Mouse (Mus musculus): ENCODE results near the gene Pbx2. TPM values are rescaled to one million over a fixed set of nuclear protein-coding genes. Genes with fewer than 3 reads are reported as not detected.

Pbx2 gene
- total RNA-seq, 2 experiments from 2014 or later = 26.1 to 30.4 TPM

GRCm38 (mm10) chr17:34626773-34627092 is 35.7 kb downstream of the Pbx2 start:
- intact Hi-C loops (cut with DNase I) = loop anchor here (2.0 kb wide), 1 partner anchor 18 kb away; the partner anchor contains the start of gene Fkbpl
- DNase-seq = peak; percentile 52 to 63

GRCm38 (mm10) chr17:34627093-34627942 is 36.3 kb downstream of the Pbx2 start:
- intact Hi-C loops (cut with DNase I) = loop anchor here (2.0 kb wide), 1 partner anchor 17 kb away; the partner anchor contains the start of gene Fkbpl

DNA sequence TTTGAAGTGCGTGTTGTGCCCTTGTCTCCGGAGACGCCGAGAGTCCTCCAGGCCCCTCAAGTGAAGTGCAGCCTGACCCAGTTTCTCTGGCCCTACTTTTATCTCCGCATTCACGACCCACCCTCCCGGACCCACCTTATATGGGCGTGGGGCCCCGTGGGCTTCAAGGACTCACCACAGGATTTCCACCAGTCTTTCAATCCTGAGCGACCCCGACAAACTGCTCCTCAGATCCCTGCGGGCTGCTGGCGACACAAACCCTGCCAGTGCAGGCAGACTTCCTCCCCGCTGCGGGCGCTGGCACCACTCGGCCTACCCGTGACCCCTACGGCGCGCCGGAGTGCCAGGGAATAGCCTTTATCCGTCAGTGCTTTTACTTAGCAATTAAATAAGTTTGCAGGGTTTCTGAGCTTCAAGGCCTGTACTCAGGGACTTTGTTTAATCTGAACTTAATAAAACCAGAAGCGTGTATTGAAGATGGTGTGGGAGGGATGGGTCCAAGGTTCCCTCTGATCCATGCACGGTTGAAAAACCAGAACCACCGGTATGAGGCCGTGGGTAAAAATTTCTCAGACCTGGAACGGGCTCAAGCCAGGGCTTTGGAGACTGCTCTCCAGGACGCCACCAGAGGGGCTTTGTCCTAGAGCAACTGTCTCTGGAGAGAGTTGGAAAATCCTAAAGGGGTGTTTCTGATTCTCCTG is 37.0 kb downstream of the Pbx2 start, which contains the start of gene Ppt2:
Ppt2 (minus strand) TSS at position 568 of the 701 bp plus-strand sequence.
- intact Hi-C loops (cut with DNase I) = loop anchor here (2.0 kb wide), 1 partner anchor 17 kb away; the partner anchor contains the start of gene Fkbpl
- peak in 1 of 2 experiments; percentile 75 for DNase-seq

More at GRCm38 (mm10) chr17:34627093-34627942, 36.3 kb downstream of the Pbx2 start:
- DNase-seq = peak; percentile 92 to 93

DNA sequence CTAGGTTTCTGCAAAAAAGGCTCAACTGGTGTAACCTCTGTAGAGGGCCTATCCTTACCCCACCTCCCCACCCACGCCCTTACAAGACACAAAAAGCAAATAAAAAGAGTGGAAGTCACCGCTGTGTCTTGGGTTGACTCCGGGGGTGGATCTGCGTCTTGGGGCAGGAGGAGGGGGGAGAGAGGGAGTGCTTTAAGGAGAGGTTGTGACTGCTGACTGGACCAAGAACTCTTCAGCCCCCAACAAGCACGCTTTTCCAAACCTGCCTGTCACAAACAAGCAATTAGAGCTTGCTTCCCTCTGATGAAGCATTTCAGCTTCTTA is 37.5 kb downstream of the Pbx2 start:
- intact Hi-C loops (cut with DNase I) = no loop called here
- DNase-seq = no peak

- DNase-seq = no peak
- intact Hi-C loops (cut with DNase I) = no loop called here
Measured at GRCm38 (mm10) chr17:34629221-34629751, 38.2 kb downstream of the Pbx2 start, which contains the start of gene Prrt1. Prrt1 (plus strand) TSS chr17:34629533.

DNA sequence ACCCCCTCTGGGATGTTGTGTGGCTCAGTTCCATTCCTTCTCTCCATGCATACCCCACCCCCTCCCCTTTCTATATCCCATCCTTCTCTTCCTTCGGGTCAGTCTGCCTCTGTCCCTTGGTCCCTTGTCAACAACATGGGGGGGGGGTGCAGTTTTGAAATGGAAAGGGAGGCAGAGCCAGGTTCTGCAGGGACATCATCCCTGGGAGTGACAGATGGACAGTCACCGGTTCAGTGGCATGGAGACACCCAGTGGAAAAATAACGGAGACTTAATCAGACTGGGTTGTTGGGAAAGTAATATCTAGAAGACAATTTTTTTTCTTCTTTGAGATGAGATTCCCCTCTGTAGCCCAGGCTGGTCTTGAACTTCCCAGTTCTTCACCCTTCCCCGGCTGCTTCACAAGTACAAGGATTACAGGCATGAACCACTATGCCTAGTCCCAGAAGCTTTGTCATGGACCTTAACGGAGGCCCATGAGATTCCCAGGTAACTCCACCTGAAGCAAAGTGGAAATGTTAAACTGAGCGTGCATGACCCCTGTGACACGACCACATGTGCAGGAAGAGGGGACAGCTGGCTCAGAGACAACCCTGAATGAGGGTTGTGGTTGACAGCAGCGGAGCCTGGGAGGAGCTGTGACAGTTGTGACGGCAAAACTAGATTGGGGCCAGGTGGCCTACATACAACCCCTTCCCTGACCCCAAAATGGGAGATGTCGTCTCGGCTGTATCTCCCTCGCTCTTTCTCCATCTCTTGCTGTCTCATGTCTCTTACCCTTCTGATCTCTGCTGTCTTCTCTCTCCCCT is 38.9 kb downstream of the Pbx2 start:
- intact Hi-C loops (cut with DNase I) = no loop called here
- DNase-seq = no peak

DNA sequence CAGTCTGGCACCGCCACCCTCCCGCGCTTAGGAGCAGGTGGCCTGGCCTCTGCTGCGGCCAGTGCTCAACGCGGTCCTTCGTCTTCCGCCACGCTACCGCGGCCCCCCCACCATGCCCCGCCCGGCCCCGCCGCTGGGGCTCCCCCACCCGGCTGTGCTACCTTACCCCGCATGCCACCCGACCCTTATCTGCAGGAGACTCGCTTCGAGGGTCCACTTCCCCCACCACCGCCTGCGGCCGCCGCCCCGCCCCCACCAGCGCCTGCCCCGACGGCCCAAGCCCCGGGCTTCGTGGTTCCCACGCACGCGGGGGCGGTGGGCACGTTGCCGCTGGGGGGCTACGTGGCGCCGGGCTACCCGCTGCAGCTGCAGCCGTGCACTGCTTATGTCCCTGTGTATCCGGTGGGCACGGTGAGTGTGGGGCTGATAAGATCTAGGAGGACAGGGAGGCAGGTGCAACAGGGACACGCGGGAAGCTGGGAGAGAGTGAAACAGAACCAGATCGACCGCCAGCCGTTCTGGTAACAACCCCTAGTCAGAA is 39.8 kb downstream of the Pbx2 start:
- intact Hi-C loops (cut with DNase I) = no loop called here

GRCm38 (mm10) chr17:34631647-34632046 is 40.6 kb downstream of the Pbx2 start:
- no peak for DNase-seq
- intact Hi-C loops (cut with DNase I) = no loop called here

More for the DNA sequence above, 39.8 kb downstream of the Pbx2 start:
- DNase-seq = no peak

DNA sequence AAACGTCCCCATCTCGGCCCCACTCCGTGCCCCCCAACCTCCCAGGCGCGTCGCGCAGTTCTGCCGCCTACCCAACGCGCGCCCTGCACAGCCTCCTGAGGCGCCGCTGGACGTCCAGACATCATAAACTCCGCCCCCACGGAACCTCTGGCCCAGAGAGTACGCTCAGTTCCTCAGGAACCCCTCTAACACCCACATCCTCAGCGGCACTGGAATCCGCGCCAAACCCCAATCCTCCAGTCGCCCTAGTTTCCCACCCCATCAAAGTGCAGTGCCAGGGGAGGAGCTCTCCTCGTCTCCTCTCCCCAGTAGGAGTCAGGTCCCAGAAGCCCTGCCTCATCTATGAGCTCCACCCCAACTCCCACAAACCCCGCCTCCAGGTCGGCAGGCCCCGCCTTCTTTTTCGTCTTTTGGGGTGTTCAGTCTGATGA is 41.2 kb downstream of the Pbx2 start:
- intact Hi-C loops (cut with DNase I) = no loop called here
- DNase-seq = peak; percentile 72 to 81

GRCm38 (mm10) chr17:34635671-34636070 is 44.6 kb downstream of the Pbx2 start:
- intact Hi-C loops (cut with DNase I) = no loop called here
- no peak for DNase-seq

GRCm38 (mm10) chr17:34637459-34637858 is 46.4 kb downstream of the Pbx2 start:
- DNase-seq = no peak

GRCm38 (mm10) chr17:34639461-34640255 is 48.6 kb downstream of the Pbx2 start:
- no peak for DNase-seq
- intact Hi-C loops (cut with DNase I) = loop anchor here (5.0 kb wide), 1 partner anchor 293 kb away; the partner anchor contains the start of gene Neu1

More at GRCm38 (mm10) chr17:34637459-34637858, 46.4 kb downstream of the Pbx2 start:
- intact Hi-C loops (cut with DNase I) = no loop called here

GRCm38 (mm10) chr17:34640778-34641601 is 49.9 kb downstream of the Pbx2 start:
- DNase-seq = peak; percentile 73 to 75

GRCm38 (mm10) chr17:34641945-34642344 is 50.9 kb downstream of the Pbx2 start:
- intact Hi-C loops (cut with DNase I) = loop anchor here (5.0 kb wide), 1 partner anchor 290 kb away; the partner anchor contains the start of gene Neu1
- no peak for DNase-seq

More at GRCm38 (mm10) chr17:34640778-34641601, 49.9 kb downstream of the Pbx2 start:
- intact Hi-C loops (cut with DNase I) = loop anchor here (5.0 kb wide), 1 partner anchor 291 kb away; the partner anchor contains the start of gene Neu1

GRCm38 (mm10) chr17:34643379-34643778 is 52.3 kb downstream of the Pbx2 start:
- DNase-seq = no peak
- intact Hi-C loops (cut with DNase I) = loop anchor here (5.0 kb wide), 1 partner anchor 289 kb away; the partner anchor contains the start of gene Neu1

DNA sequence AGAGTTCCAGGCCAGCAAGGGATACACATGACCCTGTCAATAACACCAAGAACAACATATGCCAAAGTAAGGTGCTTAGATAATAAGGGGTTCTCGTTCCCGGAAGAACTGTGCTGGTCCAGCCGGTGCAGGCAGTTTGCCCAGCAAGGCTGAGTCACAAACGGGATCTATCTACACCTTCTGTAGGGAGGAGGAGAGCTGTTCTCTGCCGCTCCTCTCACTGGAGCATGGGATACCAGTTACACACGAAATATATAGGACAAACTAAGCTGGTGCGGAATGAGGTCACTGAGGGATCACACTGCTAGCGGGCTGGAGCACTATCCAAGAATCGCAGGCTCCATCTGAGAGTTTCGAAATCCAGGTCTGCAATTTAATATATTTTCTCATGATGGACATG is 52.9 kb downstream of the Pbx2 start:
- DNase-seq = no peak
- intact Hi-C loops (cut with DNase I) = loop anchor here (2.0 to 5.0 kb wide), 2 partner anchors 17 to 288 kb away; partner anchors contain the start of gene Neu1

- intact Hi-C loops (cut with DNase I) = loop anchor here (2.0 to 5.0 kb wide), 2 partner anchors 18 to 288 kb away; partner anchors contain the start of gene Neu1
- peak; percentile 98 to 99 for DNase-seq
Measured at GRCm38 (mm10) chr17:34644608-34645007, 53.5 kb downstream of the Pbx2 start, which contains the start of gene Fkbpl. Fkbpl (plus strand) TSS chr17:34644764.

Data from heart, postnatal 10 days (tissue).